Mouse (Mus musculus) thymus, postnatal 0 days (tissue): Measurements from ENCODE around the gene Lrrc7. TPM values are rescaled to one million over a fixed set of nuclear protein-coding genes. Genes with fewer than 3 reads are reported as not detected.
A peak's percentile ranks its signal among the peaks of the same experiment; 100 is the strongest.

Experiments used
- DNase-seq: peaks from one replicate; pipeline ENCODE4 v3.0.0-alpha.2; 2015; ENCODE audit warnings: low spot score
- polyA plus RNA-seq: library from polyadenylated mRNA; unstranded; fragments of >200 nt; fragmentation: Nextera tagmentation; extraction: Ambion mirVana; gene quantifications from 2 replicates; pipeline ENCODE4 v1.2.1, GENCODE M21; 2015

The Lrrc7 gene
- polyA plus RNA-seq, 1 experiment from 2014 or later = not detected

GRCm38 (mm10) chr3:158068613-158069263 is 493.3 kb downstream of the Lrrc7 start:
- no peak for DNase-seq

GRCm38 (mm10) chr3:158067916-158068315 is 494.1 kb downstream of the Lrrc7 start:
- DNase-seq = no peak

- DNase-seq = no peak
Observed at GRCm38 (mm10) chr3:158065256-158065655, 496.8 kb downstream of the Lrrc7 start.

- no peak for DNase-seq
Observed at GRCm38 (mm10) chr3:158061811-158062523, 500.1 kb downstream of the Lrrc7 start.

GRCm38 (mm10) chr3:158060621-158061291 is 501.3 kb downstream of the Lrrc7 start:
- no peak for DNase-seq

GRCm38 (mm10) chr3:158049508-158049907 is 512.5 kb downstream of the Lrrc7 start:
- no peak for DNase-seq

GRCm38 (mm10) chr3:158040755-158041154 is 521.3 kb downstream of the Lrrc7 start:
- DNase-seq = no peak

- DNase-seq = no peak
Observed at GRCm38 (mm10) chr3:158038106-158038505, 523.9 kb downstream of the Lrrc7 start.

- DNase-seq = peak; percentile 96
Observed at GRCm38 (mm10) chr3:158036329-158036988, 525.6 kb downstream of the Lrrc7 start, which contains the start of the genes Srsf11 and Lrrc40. TSS of gene Srsf11 (minus strand) at chr3:158036639. TSS of gene Lrrc40 (plus strand) at chr3:158036662.

GRCm38 (mm10) chr3:158035866-158036265 is 526.2 kb downstream of the Lrrc7 start:
- DNase-seq = no peak
